Mouse (Mus musculus) left cerebral cortex, postnatal 4 days (tissue): ENCODE measurements around the gene Ldb3. TPM values are rescaled to one million over a fixed set of nuclear protein-coding genes. Genes with fewer than 3 reads are reported as not detected.

Source experiments
- DNase-seq: peaks from one replicate; pipeline ENCODE4 v3.0.0-alpha.2; 2022
- intact Hi-C: fragments of 180-260 bp; cut with DNase I; formaldehyde crosslinking; loops from one replicate; pipeline ENCODE4 v1.15.1; 2025
- total RNA-seq, 2 experiments: library from RNA; stranded (reverse); gene quantifications; 2 replicates each; pipeline ENCODE4 v1.2.3; 2021

Gene Ldb3
- total RNA-seq, 2 experiments from 2014 or later: 1.5 to 1.7 TPM

DNA sequence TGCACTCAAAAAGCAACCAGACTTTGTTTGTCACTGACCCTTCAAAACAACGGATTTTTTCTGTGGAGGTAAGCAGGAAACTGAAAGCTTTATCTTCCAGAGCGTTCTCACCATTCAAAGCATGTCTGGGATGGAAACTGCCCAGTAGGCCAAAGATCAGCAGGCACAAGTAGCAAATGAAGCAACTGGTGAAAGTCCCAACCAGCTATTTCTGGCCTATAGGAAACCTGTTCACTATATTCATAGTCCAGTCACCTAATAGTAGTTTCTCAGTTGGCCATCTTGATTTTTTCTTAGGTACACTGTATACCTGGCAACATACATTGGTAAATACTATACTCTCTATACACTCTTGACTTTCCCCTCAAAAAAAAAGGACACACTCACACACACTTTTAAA is 98.6 kb downstream of the Ldb3 start:
- DNase-seq: no peak
- intact Hi-C loops: no loop called here

DNA sequence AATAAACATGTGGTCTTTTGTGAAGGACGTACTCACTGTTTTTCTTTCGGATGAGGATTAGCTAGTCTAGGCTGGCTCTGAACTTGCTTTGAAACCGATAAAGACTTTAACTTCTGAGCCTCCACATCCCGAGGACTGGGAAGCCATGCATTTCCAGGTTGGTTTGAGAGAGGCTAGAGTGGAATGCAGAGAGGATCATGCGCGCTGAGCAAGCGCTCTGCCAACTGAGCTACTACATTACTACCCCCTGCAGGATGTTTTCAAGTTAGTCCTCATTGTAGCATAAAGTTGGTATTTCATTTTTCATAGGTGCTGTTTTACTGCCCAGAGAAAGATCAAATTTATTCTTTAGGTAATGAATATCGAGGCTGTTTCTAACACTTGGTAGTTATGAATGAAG is 102.3 kb downstream of the Ldb3 start:
- intact Hi-C loops: no loop called here

DNA sequence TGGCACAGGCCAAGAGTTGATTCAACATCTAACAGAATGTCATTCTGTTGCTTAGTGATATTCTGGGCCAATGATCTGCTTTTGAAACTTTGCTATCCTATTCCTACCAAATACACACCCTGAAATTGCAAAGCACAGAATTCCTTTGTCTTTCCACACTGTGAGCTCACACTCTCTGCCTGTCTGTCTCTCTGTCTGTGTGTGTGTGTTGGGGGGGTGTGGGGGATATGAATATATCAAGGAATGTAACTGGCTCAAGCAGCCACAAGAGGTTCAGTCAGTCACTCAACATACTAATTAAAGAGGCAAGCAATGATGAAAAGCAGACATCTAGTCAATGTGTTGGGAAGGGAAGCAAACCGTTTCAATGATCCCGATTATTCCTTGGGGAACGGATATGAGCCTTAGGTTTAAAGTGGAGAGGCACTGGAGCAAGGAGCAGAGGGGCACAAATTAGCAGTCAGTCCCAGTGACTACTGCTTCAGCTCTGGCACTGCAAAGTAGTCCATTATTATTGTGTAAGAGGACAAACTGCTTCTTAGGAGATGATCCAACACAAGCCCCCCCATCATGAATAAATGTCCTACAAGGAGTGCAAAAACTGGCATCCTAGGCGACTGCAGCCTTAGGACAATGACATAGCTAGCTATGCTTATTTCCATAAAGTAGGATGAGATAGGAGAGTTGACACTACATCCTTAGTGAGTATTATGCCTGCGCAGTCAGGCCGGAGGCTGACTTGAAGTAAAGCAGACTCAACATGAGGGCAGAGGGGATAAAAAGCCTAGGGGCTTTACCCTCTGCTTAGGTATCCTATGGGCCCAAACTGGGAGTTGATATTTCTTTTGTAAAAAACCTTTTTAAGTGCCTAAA is 104.8 kb downstream of the Ldb3 start:
- DNase-seq: no peak
- intact Hi-C loops: no loop called here

More for the DNA sequence above, 102.3 kb downstream of the Ldb3 start:
- no peak for DNase-seq

Other genes with a start within 250 kb of the Ldb3 start
- gene Fam25c, start 233.2 kb downstream of the Ldb3 start, total RNA-seq: 1 to 10 TPM in 1 of 2 experiments, not detected in 1; 1.0 TPM
- 1 to 10 TPM in 1 of 2 experiments, not detected in 1; 1.6 TPM for gene Sncg, start 213.9 kb downstream of the Ldb3 start, total RNA-seq
- gene Mmrn2, start 213.2 kb downstream of the Ldb3 start, total RNA-seq: 1 to 10 TPM; 3.6 to 4.0 TPM
- gene Bmpr1a, start 85.3 kb downstream of the Ldb3 start, total RNA-seq: 10 to 100 TPM; 37.9 to 47.0 TPM
- not detected for gene 9230112D13Rik, start 65.9 kb downstream of the Ldb3 start, total RNA-seq
- not detected for gene Opn4, start 11.5 kb upstream of the Ldb3 start, total RNA-seq
- gene Wapl, start 85.2 kb upstream of the Ldb3 start, total RNA-seq: 10 to 100 TPM; 34.4 to 38.7 TPM
- gene Grid1, start 231.4 kb upstream of the Ldb3 start, total RNA-seq: 10 to 100 TPM; 42.9 to 51.1 TPM